Mouse (Mus musculus) heart, postnatal 0 days (tissue): ENCODE measurements around the gene Eif3c. TPM values are rescaled to one million over a fixed set of nuclear protein-coding genes. Genes with fewer than 3 reads are reported as not detected.
A peak's percentile ranks its signal among the peaks of the same experiment; 100 is the strongest.

Experiments
- ATAC-seq: fragments of 200-750 bp; cut with Nextera tagmentation; 2 replicates; pipeline ENCODE4 v1.8.0; 2017; ENCODE audit warnings: low read depth, moderate number of reproducible peaks, moderate library complexity; ENCODE audit not compliant: insufficient read depth
- DNase-seq: peaks from one replicate; pipeline ENCODE4 v3.0.0-alpha.2; 2016; ENCODE audit warnings: low spot score
- H3K27ac ChIP-seq: fragments of 300-500 bp; sonication (generic); 2 replicates; pipeline ENCODE4 v1.5.1; 2014; ENCODE audit warnings: low read depth, mild to moderate bottlenecking
- H3K27me3 ChIP-seq: fragments of 300-500 bp; sonication (generic); 2 replicates; pipeline ENCODE4 v1.6.1; 2014; ENCODE audit warnings: low read length, mixed read lengths; ENCODE audit not compliant: control insufficient read depth, insufficient read depth
- H3K36me3 ChIP-seq: fragments of 300-500 bp; sonication (generic); replicated peaks from 2 replicates; pipeline ENCODE4 v1.6.1; 2014; ENCODE audit warnings: low read length, mixed read lengths; ENCODE audit not compliant: control insufficient read depth, insufficient read depth
- H3K4me1 ChIP-seq: fragments of 300-500 bp; sonication (generic); 2 replicates; pipeline ENCODE4 v1.6.1; 2014; ENCODE audit warnings: antibody characterized with exemption; ENCODE audit not compliant: control insufficient read depth, insufficient read depth
- H3K4me2 ChIP-seq: fragments of 300-500 bp; sonication (generic); 2 replicates; pipeline ENCODE4 v1.6.1; 2014; ENCODE audit warnings: low read depth, mild to moderate bottlenecking, low read length, moderate library complexity
- H3K4me3 ChIP-seq: fragments of 300-500 bp; sonication (generic); 2 replicates; pipeline ENCODE4 v1.5.1; 2014; ENCODE audit warnings: low read depth, low read length
- H3K9ac ChIP-seq: fragments of 300-500 bp; sonication (generic); replicated peaks from 2 replicates; pipeline ENCODE4 v1.6.1; 2014; ENCODE audit warnings: low read depth, low read length, mixed read lengths
- H3K9me3 ChIP-seq: fragments of 300-500 bp; sonication (generic); replicated peaks from 2 replicates; pipeline ENCODE4 v1.6.1; 2016; ENCODE audit warnings: low read length; ENCODE audit not compliant: control insufficient read depth
- CTCF ChIP-seq: IDR thresholded peaks from 2 replicates; pipeline ENCODE4 v1.5.1; 2016; ENCODE audit warnings: antibody characterized with exemption, control low read depth, low read depth
- EP300 ChIP-seq: IDR thresholded peaks from 2 replicates; pipeline ENCODE4 v1.6.1; 2016; ENCODE audit warnings: antibody characterized with exemption, low read depth
- WGBS: fragments of 180-500 bp; shearing (Covaris S2); extraction: QIAGEN DNeasy Blood & Tissue Kit; methylation state at CpG from one replicate; pipeline ENCODE4 v1.1.7; 2014; 5-methylcytosine and 5-hydroxymethylcytosine counted together
- polyA plus RNA-seq: library from polyadenylated mRNA; unstranded; fragments of >200 nt; fragmentation: Nextera tagmentation; extraction: Ambion mirVana; gene quantifications from 2 replicates; pipeline ENCODE4 v1.2.1, GENCODE M21; 2015
- total RNA-seq: library from RNA; depleted of rRNA; stranded (reverse); fragments of >200 nt; gene quantifications from 2 replicates; pipeline ENCODE4 v1.2.3, GENCODE M21; 2014; ENCODE audit warnings: low replicate concordance

The Eif3c gene
- total and polyA plus RNA-seq, 2 experiments from 2014 or later, result 103 to 114 TPM

- H3K4me2 ChIP-seq, result peak overlapping the region; percentile 86
- no peak for TF ChIP-seq EP300
- no peak for TF ChIP-seq CTCF
- H3K9me3 ChIP-seq, result no peaks in the 10 kb centered on the region
- peak overlapping the region; percentile 82 for H3K27ac ChIP-seq
- peaks cover 11% of the 10 kb centered on the region; the same call in 1 of the 2 replicates for H3K36me3 ChIP-seq
- ATAC-seq (peak; percentile 49; the same call in 1 of the 2 replicates), DNase-seq (no peak)
- 2% methylated on average over 20 of the region's 20 CpGs for WGBS
- peak overlapping the region; percentile 67 for H3K4me3 ChIP-seq
- peak overlapping the region; percentile 58 for H3K9ac ChIP-seq
- no peaks in the 10 kb centered on the region for H3K27me3 ChIP-seq
- peaks cover 9% of the 10 kb centered on the region; the same call in 1 of the 2 replicates for H3K4me1 ChIP-seq
Observed at GRCm38 (mm10) chr7:126582759-126583158, 16.5 kb upstream of the Eif3c start.

GRCm38 (mm10) chr7:126581661-126582060 is 15.4 kb upstream of the Eif3c start:
- 69% methylated on average over 6 of the region's 6 CpGs for WGBS
- H3K4me2 ChIP-seq, result no peak overlapping the region
- no peaks in the 10 kb centered on the region for H3K27me3 ChIP-seq
- H3K36me3 ChIP-seq, result peaks cover 11% of the 10 kb centered on the region; the same call in 1 of the 2 replicates
- H3K4me1 ChIP-seq, result peaks cover 9% of the 10 kb centered on the region; the same call in 1 of the 2 replicates
- DNase-seq (no peak), ATAC-seq (no peak)
- no peak overlapping the region for H3K27ac ChIP-seq
- H3K9ac ChIP-seq, result no peak overlapping the region
- H3K4me3 ChIP-seq, result no peak overlapping the region
- H3K9me3 ChIP-seq, result no peaks in the 10 kb centered on the region
- TF ChIP-seq EP300 (no peak), CTCF (no peak)

- H3K9me3 ChIP-seq, result no peaks in the 10 kb centered on the region
- peaks cover 11% of the 10 kb centered on the region; the same call in 1 of the 2 replicates for H3K36me3 ChIP-seq
- TF ChIP-seq CTCF (peak; percentile 49), EP300 (no peak)
- H3K9ac ChIP-seq, result no peak overlapping the region
- peaks cover 9% of the 10 kb centered on the region; the same call in 1 of the 2 replicates for H3K4me1 ChIP-seq
- WGBS, result 57% methylated on average over 8 of the region's 8 CpGs
- H3K27me3 ChIP-seq, result no peaks in the 10 kb centered on the region
- H3K4me3 ChIP-seq, result no peak overlapping the region
- DNase-seq (no peak), ATAC-seq (no peak)
- H3K27ac ChIP-seq, result no peak overlapping the region
- H3K4me2 ChIP-seq, result no peak overlapping the region
Observed at GRCm38 (mm10) chr7:126579172-126579571, 13.0 kb upstream of the Eif3c start.

GRCm38 (mm10) chr7:126576946-126577345 is 10.7 kb upstream of the Eif3c start:
- H3K4me1 ChIP-seq, result no peaks in the 10 kb centered on the region
- no peak overlapping the region for H3K9ac ChIP-seq
- WGBS, result 54% methylated on average over 8 of the region's 8 CpGs
- peaks cover 19% of the 10 kb centered on the region; the same call in 1 of the 2 replicates for H3K36me3 ChIP-seq
- no peak overlapping the region for H3K4me3 ChIP-seq
- H3K9me3 ChIP-seq, result no peaks in the 10 kb centered on the region
- no peaks in the 10 kb centered on the region for H3K27me3 ChIP-seq
- DNase-seq, result no peak
- no peak for ATAC-seq
- no peak for TF ChIP-seq EP300
- peak; percentile 52 for TF ChIP-seq CTCF
- H3K4me2 ChIP-seq, result no peak overlapping the region
- H3K27ac ChIP-seq, result no peak overlapping the region

GRCm38 (mm10) chr7:126565693-126566092 is 518 bp downstream of the Eif3c start:
- ATAC-seq, result peak; percentile 47
- no peak for TF ChIP-seq CTCF
- TF ChIP-seq EP300, result no peak
- under 1% methylated on average over 18 of the region's 28 CpGs for WGBS
- H3K27ac ChIP-seq, result peak overlapping the region; percentile 86
- H3K4me1 ChIP-seq, result peaks cover 4% of the 10 kb centered on the region; the same call in 1 of the 2 replicates
- DNase-seq, result peak; percentile 46
- peak overlapping the region; percentile 95 for H3K4me3 ChIP-seq
- peak overlapping the region; percentile 72 for H3K4me2 ChIP-seq
- H3K9me3 ChIP-seq, result no peaks in the 10 kb centered on the region
- peaks cover 39% of the 10 kb centered on the region for H3K36me3 ChIP-seq
- H3K27me3 ChIP-seq, result no peaks in the 10 kb centered on the region
- H3K9ac ChIP-seq, result peak overlapping the region; percentile 90

GRCm38 (mm10) chr7:126556635-126557034 is 9.6 kb downstream of the Eif3c start:
- WGBS, result 91% methylated on average over 5 of the region's 5 CpGs
- no peak for DNase-seq
- Histone ChIP-seq H3K9me3 (no peaks in the 10 kb centered on the region), H3K27me3 (no peaks in the 10 kb centered on the region), H3K27ac (no peak overlapping the region), H3K4me2 (no peak overlapping the region), H3K36me3 (peaks cover 90% of the 10 kb centered on the region), H3K9ac (no peak overlapping the region), H3K4me3 (no peak overlapping the region), H3K4me1 (no peaks in the 10 kb centered on the region)
- TF ChIP-seq CTCF (no peak), EP300 (no peak)
- no peak for ATAC-seq
